In the genomic region with DNA sequence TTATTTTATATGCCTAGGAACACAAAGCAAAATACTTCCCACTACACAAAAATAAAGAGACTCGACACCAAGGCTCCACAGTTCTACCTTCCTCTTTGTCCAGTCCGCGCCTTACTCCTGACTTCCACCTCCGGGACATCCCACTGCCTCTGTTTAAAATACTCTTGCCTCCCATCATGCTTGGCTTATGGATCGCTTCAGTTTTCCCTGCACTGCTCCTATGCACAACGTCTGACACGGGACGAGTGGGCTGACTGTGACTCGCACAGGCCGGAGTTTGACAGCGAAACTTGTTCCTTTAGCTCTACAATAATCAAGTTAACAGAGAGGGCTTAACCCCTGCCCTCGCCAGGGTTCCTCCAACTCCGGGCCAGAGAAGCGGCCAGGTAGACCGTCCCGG, we compare ENCODE assay signal across 7 mouse cellular contexts. TPM values are rescaled to one million over a fixed set of nuclear protein-coding genes. Genes with fewer than 3 reads are reported as not detected.
DNase-seq lines count a peak whose midpoint lies in the region; ATAC-seq and TF ChIP-seq lines count a peak whose summit lies in the region.

No protein-coding gene starts in this region.

- peaks cover 11% of the 10 kb centered on the region for H3K4me1 ChIP-seq in testis, adult 2 months (ENCODE audit: control insufficient read depth, insufficient read depth, low read length)
- peaks cover 6% of the 10 kb centered on the region; the same call in 1 of the 2 replicates for H3K4me1 ChIP-seq in forebrain, embryonic 11.5 days (replicated peaks; ENCODE audit: control insufficient read depth, insufficient read depth, low read length)
- H3K4me1 ChIP-seq in liver, embryonic 14.5 days (replicated peaks; ENCODE audit: control insufficient read depth in 2 of 2, insufficient read depth in 2 of 2, low read length in 1 of 2) = peaks cover 3 to 12% of the 10 kb centered on the region in 2 experiments

- TF ChIP-seq CTCF in testis, adult 2 months (IDR thresholded peaks at IDR 0.05; ENCODE audit: control insufficient read depth, insufficient read depth, insufficient replicate concordance, low read depth, low read length) = no peak
- no peak for TF ChIP-seq CTCF in liver, embryonic 14.5 days (IDR thresholded peaks at IDR 0.05; ENCODE audit: low read depth)

- no peak for TF ChIP-seq EP300 in liver, embryonic 14.5 days (IDR thresholded peaks at IDR 0.05; ENCODE audit: low read depth)

- H3K36me3 ChIP-seq in testis, adult 2 months (ENCODE audit: control insufficient read depth, insufficient read depth, low read length) = no peaks in the 10 kb centered on the region; the same call in 1 of the 2 replicates
- no peaks in the 10 kb centered on the region; the same call in 1 of the 2 replicates for H3K36me3 ChIP-seq in forebrain, embryonic 11.5 days (ENCODE audit: control insufficient read depth, insufficient read depth, low read length)
- peaks cover 10% of the 10 kb centered on the region for H3K36me3 ChIP-seq in liver, embryonic 14.5 days (replicated peaks; ENCODE audit: control insufficient read depth, insufficient read depth, low read depth)

- no peak for TF ChIP-seq POLR2A in testis, adult 2 months (IDR thresholded peaks at IDR 0.05; ENCODE audit: control insufficient read depth, low read depth, low read length)

- H3K27me3 ChIP-seq in testis, adult 2 months (ENCODE audit: control insufficient read depth, insufficient read depth, low read length) = no peaks in the 10 kb centered on the region
- H3K27me3 ChIP-seq in forebrain, embryonic 11.5 days (ENCODE audit: control insufficient read depth, insufficient read depth, low read length) = no peaks in the 10 kb centered on the region
- no peaks in the 10 kb centered on the region for H3K27me3 ChIP-seq in liver, embryonic 14.5 days (ENCODE audit: control insufficient read depth, insufficient read depth, low read length)

- no peak for DNase-seq in testis, postnatal 14 days (ENCODE audit: low spot score)
- DNase-seq in forebrain, embryonic 11.5 days (ENCODE audit: low spot score) = no peak
- DNase-seq in liver, embryonic 14.5 days (ENCODE audit: low read depth in 3 of 3, low spot score in 3 of 3) = no peak
- no peak for DNase-seq in frontal cortex, postnatal 14 days (ENCODE audit: low spot score in 2 of 2)
- DNase-seq in left cerebral cortex, adult 18-20 months (ENCODE audit: low spot score in 2 of 2) = no peak
- no peak for DNase-seq in gastrocnemius, postnatal 4 days (ENCODE audit: low spot score in 2 of 2)

- peak overlapping the region; percentile 76 for H3K27ac ChIP-seq in testis, adult 2 months (ENCODE audit: control insufficient read depth, insufficient read depth, low read depth, low read length)
- H3K27ac ChIP-seq in forebrain, embryonic 11.5 days (ENCODE audit: low read depth, low read length) = no peak overlapping the region
- H3K27ac ChIP-seq in liver, embryonic 14.5 days = no peak overlapping the region

- H3K9ac ChIP-seq in forebrain, embryonic 11.5 days (ENCODE audit: low read length) = peak overlapping the region; percentile 61
- peak overlapping the region; percentile 69 for H3K9ac ChIP-seq in liver, embryonic 14.5 days (replicated peaks)

- ATAC-seq in forebrain, embryonic 11.5 days (replicated peaks; ENCODE audit: low FRiP score) = no peak
- peak; percentile 6; the same call in 1 of the 2 replicates for ATAC-seq in liver, embryonic 14.5 days (ENCODE audit: insufficient read depth)

- no peaks in the 10 kb centered on the region for H3K9me3 ChIP-seq in forebrain, embryonic 11.5 days (ENCODE audit: control insufficient read depth, low read length)
- H3K9me3 ChIP-seq in liver, embryonic 14.5 days (ENCODE audit: control insufficient read depth, low read length) = no peaks in the 10 kb centered on the region

- peak overlapping the region; percentile 79 for H3K4me2 ChIP-seq in forebrain, embryonic 11.5 days (ENCODE audit: low read depth, low read length, severe bottlenecking)
- peak overlapping the region; percentile 93 for H3K4me2 ChIP-seq in liver, embryonic 14.5 days (ENCODE audit: low read depth)

- H3K4me3 ChIP-seq in testis, adult 2 months (ENCODE audit: control insufficient read depth, low read depth, low read length) = peak overlapping the region; percentile 97
- H3K4me3 ChIP-seq in forebrain, embryonic 11.5 days (ENCODE audit: low read depth, low read length) = peak overlapping the region; percentile 90
- peak overlapping the region; percentile 66 to 97 for H3K4me3 ChIP-seq in liver, embryonic 14.5 days (ENCODE audit: insufficient read depth in 1 of 2, low read depth in 2 of 2, low read length in 2 of 2)

- 1% methylated on average over 16 of the region's 16 CpGs for WGBS in forebrain, embryonic 11.5 days
- 0% methylated on average over 16 of the region's 16 CpGs for WGBS in liver, embryonic 14.5 days (ENCODE audit: insufficient replicate concordance)

RNA-seq across cellular contexts. Expression of a gene that starts 0.3 kb away (rescaled TPM):
- polyA plus RNA-seq in testis, adult 2 months (2012; rRNA removed) = 6.9 and 7.9 TPM in 2 replicates
- 77.7 and 93.1 TPM in 2 replicates for polyA plus RNA-seq in forebrain, embryonic 11.5 days (2014; fragmentation: Nextera tagmentation; extraction: Ambion mirVana)
- polyA plus RNA-seq in liver, embryonic 14.5 days (2012; rRNA removed) = 7.8 and 14.0 TPM in 2 replicates
- polyA plus RNA-seq in liver, embryonic 14.5 days (2014; fragmentation: Nextera tagmentation; extraction: Ambion mirVana) = 38.2 and 41.4 TPM in 2 replicates
- 10 to 100 TPM; 41.9 to 42.4 TPM for total RNA-seq in left cerebral cortex, adult 18-20 months (2021)
- 10 to 100 TPM; 41.5 to 52.9 TPM for total RNA-seq in gastrocnemius, postnatal 4 days (2021)
